Mouse (Mus musculus) midbrain, embryonic 12.5 days (tissue): ENCODE results near the gene M1ap. TPM values are rescaled to one million over a fixed set of nuclear protein-coding genes. Genes with fewer than 3 reads are reported as not detected.

Source experiments
- ATAC-seq: fragments of 200-750 bp; cut with Nextera tagmentation; 2 replicates; pipeline ENCODE4 v1.8.0; 2017; ENCODE audit warnings: low read depth, moderate TSS enrichment, moderate library complexity; ENCODE audit not compliant: low FRiP score
- H3K27ac ChIP-seq: fragments of 300-500 bp; sonication (generic); replicated peaks from 2 replicates; pipeline ENCODE4 v1.5.1; 2016; ENCODE audit warnings: mild to moderate bottlenecking
- H3K27me3 ChIP-seq: fragments of 300-500 bp; sonication (generic); 2 replicates; pipeline ENCODE4 v1.6.1; 2016; ENCODE audit warnings: mild to moderate bottlenecking
- H3K36me3 ChIP-seq: fragments of 300-500 bp; sonication (generic); 2 replicates; pipeline ENCODE4 v1.6.1; 2016
- H3K4me1 ChIP-seq: fragments of 300-500 bp; sonication (generic); 2 replicates; pipeline ENCODE4 v1.6.1; 2016
- H3K4me2 ChIP-seq: fragments of 300-500 bp; sonication (generic); replicated peaks from 2 replicates; pipeline ENCODE4 v1.6.1; 2016; ENCODE audit warnings: mild to moderate bottlenecking, moderate library complexity
- H3K4me3 ChIP-seq: fragments of 300-500 bp; sonication (generic); 2 replicates; pipeline ENCODE4 v1.5.1; 2016; ENCODE audit warnings: mild to moderate bottlenecking
- H3K9ac ChIP-seq: fragments of 300-500 bp; sonication (generic); replicated peaks from 2 replicates; pipeline ENCODE4 v1.6.1; 2016; ENCODE audit warnings: mild to moderate bottlenecking, moderate library complexity
- H3K9me3 ChIP-seq: fragments of 300-500 bp; sonication (generic); 2 replicates; pipeline ENCODE4 v1.6.1; 2016; ENCODE audit warnings: mild to moderate bottlenecking
- WGBS: fragments of 180-500 bp; shearing (Covaris S2); methylation state at CpG from one replicate; pipeline ENCODE4 v1.1.7; 2016; 5-methylcytosine and 5-hydroxymethylcytosine counted together
- polyA plus RNA-seq: library from polyadenylated mRNA; unstranded; fragments of >200 nt; fragmentation: Nextera tagmentation; extraction: Ambion mirVana; gene quantifications from 2 replicates; pipeline ENCODE4 v1.2.1, GENCODE M21; 2016

Gene M1ap
- 0.09 and 0.12 TPM in 2 replicates for polyA plus RNA-seq

GRCm38 (mm10) chr6:82946651-82947050, at the start of gene M1ap:
M1ap (plus strand) TSS chr6:82946902.
- no peaks in the 10 kb centered on the region; the same call in 1 of the 2 replicates for H3K27me3 ChIP-seq
- H3K4me2 ChIP-seq, result no peak within 1 kb of the TSS
- no peaks in the 10 kb centered on the region for H3K9me3 ChIP-seq
- WGBS, result 69% methylated on average over 14 of the region's 14 CpGs
- no peak within 1 kb of the TSS for H3K9ac ChIP-seq
- no peaks in the 10 kb centered on the region for H3K36me3 ChIP-seq
- 0 out of 2 replicates have a peak, but pooled peaks have one; percentile 16 for ATAC-seq
- no peak within 1 kb of the TSS for H3K4me3 ChIP-seq
- H3K4me1 ChIP-seq, result no peaks in the 10 kb centered on the region
- H3K27ac ChIP-seq, result no peak within 1 kb of the TSS

- Histone ChIP-seq H3K36me3 (no peaks in the 10 kb centered on the region), H3K4me2 (no peak overlapping the region), H3K4me1 (peaks cover 3% of the 10 kb centered on the region; the same call in 1 of the 2 replicates), H3K4me3 (no peak overlapping the region), H3K27me3 (peaks cover 6% of the 10 kb centered on the region; the same call in 1 of the 2 replicates), H3K9ac (no peak overlapping the region), H3K9me3 (no peaks in the 10 kb centered on the region), H3K27ac (no peak overlapping the region)
- 38% methylated on average over 3 of the region's 3 CpGs for WGBS
- no peak for ATAC-seq
Measured at GRCm38 (mm10) chr6:82897311-82897710, 49.4 kb upstream of the M1ap start.

GRCm38 (mm10) chr6:82898227-82898626, 48.5 kb upstream of the M1ap start:
- Histone ChIP-seq H3K27ac (no peak overlapping the region), H3K9me3 (no peaks in the 10 kb centered on the region), H3K4me3 (no peak overlapping the region), H3K27me3 (peaks cover 6% of the 10 kb centered on the region; the same call in 1 of the 2 replicates), H3K36me3 (no peaks in the 10 kb centered on the region), H3K4me2 (no peak overlapping the region), H3K4me1 (peaks cover 3% of the 10 kb centered on the region; the same call in 1 of the 2 replicates), H3K9ac (no peak overlapping the region)
- WGBS, result 96% methylated on average over 4 of the region's 4 CpGs
- no peak for ATAC-seq

- no peak overlapping the region for H3K4me3 ChIP-seq
- no peak overlapping the region for H3K9ac ChIP-seq
- no peak overlapping the region for H3K27ac ChIP-seq
- peaks cover 3% of the 10 kb centered on the region; the same call in 1 of the 2 replicates for H3K4me1 ChIP-seq
- no peaks in the 10 kb centered on the region for H3K9me3 ChIP-seq
- WGBS, result 81% methylated on average over 4 of the region's 4 CpGs
- no peaks in the 10 kb centered on the region for H3K36me3 ChIP-seq
- ATAC-seq, result no peak
- H3K4me2 ChIP-seq, result no peak overlapping the region
- H3K27me3 ChIP-seq, result peaks cover 6% of the 10 kb centered on the region; the same call in 1 of the 2 replicates
Measured at GRCm38 (mm10) chr6:82898745-82899144, 48.0 kb upstream of the M1ap start.

- Histone ChIP-seq H3K27me3 (0 out of 2 replicates have a peak, but pooled peaks cover 4% of the 10 kb centered on the region), H3K27ac (no peak overlapping the region), H3K9ac (no peak overlapping the region), H3K4me3 (no peak overlapping the region), H3K36me3 (no peaks in the 10 kb centered on the region), H3K4me1 (no peaks in the 10 kb centered on the region), H3K9me3 (no peaks in the 10 kb centered on the region), H3K4me2 (no peak overlapping the region)
- WGBS, result 92% methylated on average over 8 of the region's 8 CpGs
- ATAC-seq, result no peak
Measured at GRCm38 (mm10) chr6:82902559-82902958, 44.1 kb upstream of the M1ap start.

- no peak for ATAC-seq
- H3K27me3 ChIP-seq, result no peaks in the 10 kb centered on the region
- no peak overlapping the region for H3K4me3 ChIP-seq
- H3K9me3 ChIP-seq, result no peaks in the 10 kb centered on the region
- H3K9ac ChIP-seq, result no peak overlapping the region
- H3K27ac ChIP-seq, result no peak overlapping the region
- H3K4me1 ChIP-seq, result no peaks in the 10 kb centered on the region
- H3K36me3 ChIP-seq, result no peaks in the 10 kb centered on the region
- WGBS, result 90% methylated on average over 3 of the region's 3 CpGs
- H3K4me2 ChIP-seq, result no peak overlapping the region
Measured at GRCm38 (mm10) chr6:82906985-82907384, 39.7 kb upstream of the M1ap start.

GRCm38 (mm10) chr6:82908034-82908433, 38.7 kb upstream of the M1ap start:
- H3K4me1 ChIP-seq, result no peaks in the 10 kb centered on the region
- no peak overlapping the region for H3K4me2 ChIP-seq
- H3K36me3 ChIP-seq, result no peaks in the 10 kb centered on the region
- 85% methylated on average over 8 of the region's 8 CpGs for WGBS
- H3K27me3 ChIP-seq, result no peaks in the 10 kb centered on the region
- no peaks in the 10 kb centered on the region for H3K9me3 ChIP-seq
- H3K4me3 ChIP-seq, result no peak overlapping the region
- no peak overlapping the region for H3K27ac ChIP-seq
- no peak overlapping the region for H3K9ac ChIP-seq
- ATAC-seq, result no peak

- no peaks in the 10 kb centered on the region for H3K4me1 ChIP-seq
- H3K9me3 ChIP-seq, result no peaks in the 10 kb centered on the region
- no peak overlapping the region for H3K27ac ChIP-seq
- no peaks in the 10 kb centered on the region for H3K36me3 ChIP-seq
- H3K27me3 ChIP-seq, result no peaks in the 10 kb centered on the region
- no peak for ATAC-seq
- WGBS, result 70% methylated on average over 14 of the region's 14 CpGs
- H3K9ac ChIP-seq, result no peak overlapping the region
- H3K4me2 ChIP-seq, result no peak overlapping the region
- no peak overlapping the region for H3K4me3 ChIP-seq
Measured at GRCm38 (mm10) chr6:82909136-82909855, 37.4 kb upstream of the M1ap start.

GRCm38 (mm10) chr6:82911303-82911702, 35.4 kb upstream of the M1ap start:
- no peak for ATAC-seq
- Histone ChIP-seq H3K36me3 (no peaks in the 10 kb centered on the region), H3K27me3 (no peaks in the 10 kb centered on the region), H3K9me3 (no peaks in the 10 kb centered on the region), H3K27ac (no peak overlapping the region), H3K4me2 (no peak overlapping the region), H3K4me1 (no peaks in the 10 kb centered on the region), H3K4me3 (no peak overlapping the region), H3K9ac (no peak overlapping the region)
- WGBS, result 88% methylated on average over 5 of the region's 5 CpGs

GRCm38 (mm10) chr6:82913336-82914247, 33.1 kb upstream of the M1ap start:
- Histone ChIP-seq H3K4me1 (no peaks in the 10 kb centered on the region), H3K4me3 (no peak overlapping the region), H3K9me3 (no peaks in the 10 kb centered on the region), H3K4me2 (no peak overlapping the region), H3K36me3 (no peaks in the 10 kb centered on the region), H3K27ac (no peak overlapping the region), H3K27me3 (no peaks in the 10 kb centered on the region), H3K9ac (no peak overlapping the region)
- ATAC-seq, result no peak
- 85% methylated on average over 28 of the region's 28 CpGs for WGBS

GRCm38 (mm10) chr6:82915889-82916288, 30.8 kb upstream of the M1ap start:
- Histone ChIP-seq H3K9me3 (no peaks in the 10 kb centered on the region), H3K4me3 (no peak overlapping the region), H3K27me3 (no peaks in the 10 kb centered on the region), H3K4me2 (no peak overlapping the region), H3K27ac (no peak overlapping the region), H3K4me1 (no peaks in the 10 kb centered on the region), H3K9ac (no peak overlapping the region), H3K36me3 (no peaks in the 10 kb centered on the region)
- ATAC-seq, result no peak
- 25% methylated on average over 3 of the region's 3 CpGs for WGBS

GRCm38 (mm10) chr6:82916459-82916858, 30.2 kb upstream of the M1ap start:
- Histone ChIP-seq H3K4me1 (no peaks in the 10 kb centered on the region), H3K27ac (no peak overlapping the region), H3K4me2 (no peak overlapping the region), H3K9me3 (no peaks in the 10 kb centered on the region), H3K27me3 (no peaks in the 10 kb centered on the region), H3K9ac (no peak overlapping the region), H3K4me3 (no peak overlapping the region), H3K36me3 (no peaks in the 10 kb centered on the region)
- no peak for ATAC-seq
- 94% methylated on average over 4 of the region's 4 CpGs for WGBS
